Mouse (Mus musculus) embryonic fibroblast, embryonic 13.5 days (primary cell): ENCODE data around the gene Nrcam.

ENCODE experiments used
- CTCF ChIP-seq: IDR thresholded peaks from 2 replicates; pipeline ENCODE4 v1.5.1; 2011; ENCODE audit warnings: mild to moderate bottlenecking, control low read depth, low read length, moderate library complexity, borderline replicate concordance; ENCODE audit not compliant: insufficient read depth
- POLR2A ChIP-seq: IDR thresholded peaks from 2 replicates; pipeline ENCODE4 v1.6.1; 2011; ENCODE audit warnings: low read depth, mild to moderate bottlenecking, control low read depth, low read length, moderate library complexity

- no peak for TF ChIP-seq CTCF
- TF ChIP-seq POLR2A: no peak
Observed at GRCm38 (mm10) chr12:44471073-44471472, 142.4 kb downstream of the Nrcam start.
